Mouse (Mus musculus) CH12.LX (cell line): Measurements from ENCODE around the gene Map4k1. TPM values are rescaled to one million over a fixed set of nuclear protein-coding genes. Genes with fewer than 3 reads are reported as not detected.

ENCODE experiments used
- DNase-seq: peaks from one replicate; pipeline ENCODE4 v3.0.0-alpha.2; 2013; ENCODE audit errors: extremely low read depth
- H3K27ac ChIP-seq: 2 replicates; pipeline ENCODE4 v1.5.1; 2012; ENCODE audit warnings: low read depth, mild to moderate bottlenecking, control low read depth, moderate library complexity; ENCODE audit not compliant: insufficient read depth
- H3K27me3 ChIP-seq: replicated peaks from 2 replicates; pipeline ENCODE3; 2012; ENCODE audit warnings: inconsistent platforms
- H3K36me3 ChIP-seq, 2 experiments: replicated peaks in 1 of 2; 2 replicates each; pipeline versions ENCODE3 to v1.6.1; 2012; ENCODE audit warnings: inconsistent platforms in 1 of 2, low read length in 1 of 2, mild to moderate bottlenecking in 1 of 2, mixed read lengths in 1 of 2, moderate library complexity in 1 of 2; ENCODE audit not compliant: control insufficient read depth in 1 of 2, insufficient read depth in 1 of 2
- H3K4me1 ChIP-seq, 2 experiments: 2 replicates each; pipeline ENCODE4 v1.6.1; 2012; ENCODE audit warnings: inconsistent platforms in 1 of 2, moderate library complexity in 1 of 2; ENCODE audit not compliant: insufficient read depth in 2 of 2, control insufficient read depth in 1 of 2
- H3K4me2 ChIP-seq: 2 replicates; pipeline ENCODE4 v1.6.1; 2012; ENCODE audit warnings: low read depth, mild to moderate bottlenecking, control low read depth; ENCODE audit not compliant: poor library complexity, insufficient read depth, severe bottlenecking
- H3K4me3 ChIP-seq, 3 experiments: fragments of 150-350 bp in 1 of 3; sonication (generic) in 1 of 3; replicated peaks in 1 of 3; 2 replicates each; pipeline versions ENCODE3 to v1.5.1; 2011 to 2012; ENCODE audit warnings: low read depth in 2 of 3, low read length in 2 of 3, mild to moderate bottlenecking in 2 of 3, moderate library complexity in 2 of 3, control low read depth in 1 of 3, improper control_type of control experiment in 1 of 3, inconsistent platforms in 1 of 3, mixed read lengths in 1 of 3; ENCODE audit not compliant: poor library complexity in 1 of 3
- H3K79me2 ChIP-seq: replicated peaks from 2 replicates; pipeline ENCODE4 v1.6.1; 2012; ENCODE audit warnings: mild to moderate bottlenecking, moderate library complexity; ENCODE audit not compliant: control insufficient read depth, poor library complexity, insufficient read depth, severe bottlenecking; ENCODE audit errors: extremely low read depth
- H3K9ac ChIP-seq: 2 replicates; pipeline ENCODE4 v1.6.1; 2012; ENCODE audit warnings: low read depth, mild to moderate bottlenecking, control low read depth, moderate library complexity; ENCODE audit not compliant: insufficient read depth
- H3K9me3 ChIP-seq: replicated peaks from 2 replicates; pipeline ENCODE3; 2012; ENCODE audit warnings: low read length, inconsistent platforms, mixed read lengths
- BHLHE40 ChIP-seq: IDR thresholded peaks from 2 replicates; pipeline ENCODE4 v1.6.1; 2011; ENCODE audit warnings: mild to moderate bottlenecking, low read depth, low read length, improper control_type of control experiment
- CHD2 ChIP-seq: IDR thresholded peaks from 2 replicates; pipeline ENCODE4 v1.6.1; 2011; ENCODE audit warnings: low read length, improper control_type of control experiment
- CTCF ChIP-seq, 2 experiments: IDR thresholded peaks in 1 of 2; conservative IDR thresholded peaks in 1 of 2; 2 replicates each; pipeline ENCODE4 v1.5.1; 2011 to 2012; ENCODE audit warnings: low read depth in 2 of 2, low read length in 2 of 2, improper control_type of control experiment in 1 of 2, inconsistent platforms in 1 of 2, mild to moderate bottlenecking in 1 of 2, moderate library complexity in 1 of 2
- E2F4 ChIP-seq: IDR thresholded peaks from 2 replicates; pipeline ENCODE4 v1.6.1; 2011; ENCODE audit warnings: low read depth, low read length, improper control_type of control experiment; ENCODE audit not compliant: insufficient replicate concordance
- ELF1 ChIP-seq: IDR thresholded peaks from 2 replicates; pipeline ENCODE4 v1.6.1; 2014; ENCODE audit warnings: low read depth, mild to moderate bottlenecking, inconsistent platforms, low read length, improper control_type of control experiment
- EP300 ChIP-seq: IDR thresholded peaks from 2 replicates; pipeline ENCODE4 v1.6.1; 2011; ENCODE audit warnings: low read length, improper control_type of control experiment
- ETS1 ChIP-seq: conservative IDR thresholded peaks from 2 replicates; pipeline ENCODE4 v1.6.1; 2012; ENCODE audit warnings: low read depth, mild to moderate bottlenecking, inconsistent platforms, low read length, improper control_type of control experiment, moderate library complexity
- GABPA ChIP-seq: IDR thresholded peaks from 2 replicates; pipeline ENCODE4 v1.6.1; 2012; ENCODE audit warnings: low read depth, low read length, improper control_type of control experiment, inconsistent platforms; ENCODE audit not compliant: insufficient replicate concordance
- HCFC1 ChIP-seq: IDR thresholded peaks from 2 replicates; pipeline ENCODE4 v1.6.1; 2012; ENCODE audit warnings: low read depth, mild to moderate bottlenecking, inconsistent platforms, low read length, improper control_type of control experiment
- IRF4 ChIP-seq: IDR thresholded peaks from 2 replicates; pipeline ENCODE4 v1.6.1; 2014; ENCODE audit warnings: low read depth, mild to moderate bottlenecking, inconsistent platforms, low read length, improper control_type of control experiment
- JUN ChIP-seq: IDR thresholded peaks from 2 replicates; pipeline ENCODE4 v1.6.1; 2011; ENCODE audit warnings: low read depth, mild to moderate bottlenecking, low read length, improper control_type of control experiment, moderate library complexity; ENCODE audit not compliant: insufficient read depth
- JUND ChIP-seq: conservative IDR thresholded peaks from 2 replicates; pipeline ENCODE4 v1.6.1; 2011; ENCODE audit warnings: low read depth, low read length, improper control_type of control experiment
- KAT2A ChIP-seq: IDR thresholded peaks from 2 replicates; pipeline ENCODE4 v1.6.1; 2012; ENCODE audit warnings: low read length, improper control_type of control experiment, inconsistent platforms; ENCODE audit not compliant: insufficient replicate concordance
- MAFK ChIP-seq: IDR thresholded peaks from 2 replicates; pipeline ENCODE4 v1.6.1; 2011; ENCODE audit warnings: low read length, improper control_type of control experiment; ENCODE audit not compliant: insufficient replicate concordance
- MAX ChIP-seq: IDR thresholded peaks from 2 replicates; pipeline ENCODE4 v1.6.1; 2011; ENCODE audit warnings: low read length, improper control_type of control experiment
- MAZ ChIP-seq: IDR thresholded peaks from 2 replicates; pipeline ENCODE4 v1.6.1; 2012; ENCODE audit warnings: low read depth, mild to moderate bottlenecking, inconsistent platforms, low read length, improper control_type of control experiment, moderate library complexity
- MEF2A ChIP-seq: IDR thresholded peaks from 2 replicates; pipeline ENCODE4 v1.6.1; 2014; ENCODE audit warnings: low read depth, mild to moderate bottlenecking, inconsistent platforms, low read length, improper control_type of control experiment, borderline replicate concordance
- MXI1 ChIP-seq: IDR thresholded peaks from 2 replicates; pipeline ENCODE4 v1.6.1; 2011; ENCODE audit warnings: mild to moderate bottlenecking, low read depth, low read length, improper control_type of control experiment
- MYC ChIP-seq: IDR thresholded peaks from 2 replicates; pipeline ENCODE4 v1.6.1; 2011; ENCODE audit warnings: low read depth, mild to moderate bottlenecking, improper control_type of control experiment, low read length
- NELFE ChIP-seq: IDR thresholded peaks from 2 replicates; pipeline ENCODE4 v1.6.1; 2011; ENCODE audit warnings: low read depth, low read length, improper control_type of control experiment
- NRF1 ChIP-seq: IDR thresholded peaks from 2 replicates; pipeline ENCODE4 v1.6.1; 2014; ENCODE audit warnings: low read depth, mild to moderate bottlenecking, inconsistent platforms, low read length, improper control_type of control experiment, moderate library complexity
- PAX5 ChIP-seq: IDR thresholded peaks from 2 replicates; pipeline ENCODE4 v1.6.1; 2012; ENCODE audit warnings: low read length, inconsistent platforms, mixed read lengths
- RAD21 ChIP-seq: IDR thresholded peaks from 2 replicates; pipeline ENCODE4 v1.6.1; 2011; ENCODE audit warnings: low read depth, mild to moderate bottlenecking, low read length, improper control_type of control experiment, moderate library complexity
- RCOR1 ChIP-seq: conservative IDR thresholded peaks from 2 replicates; pipeline ENCODE4 v1.6.1; 2012; ENCODE audit warnings: low read depth, mild to moderate bottlenecking, inconsistent platforms, low read length, improper control_type of control experiment
- SIN3A ChIP-seq: IDR thresholded peaks from 2 replicates; pipeline ENCODE4 v1.6.1; 2012; ENCODE audit warnings: low read length, improper control_type of control experiment, inconsistent platforms
- SMC3 ChIP-seq: IDR thresholded peaks from 2 replicates; pipeline ENCODE4 v1.6.1; 2011; ENCODE audit warnings: low read depth, low read length, improper control_type of control experiment
- TBP ChIP-seq: conservative IDR thresholded peaks from 2 replicates; pipeline ENCODE4 v1.6.1; 2011; ENCODE audit warnings: low read depth, low read length, improper control_type of control experiment
- TCF12 ChIP-seq: IDR thresholded peaks from 2 replicates; pipeline ENCODE4 v1.6.1; 2014; ENCODE audit warnings: low read depth, mild to moderate bottlenecking, inconsistent platforms, low read length, improper control_type of control experiment
- USF1 ChIP-seq: IDR thresholded peaks from 2 replicates; pipeline ENCODE4 v1.6.1; 2014; ENCODE audit warnings: low read depth, mild to moderate bottlenecking, inconsistent platforms, low read length, improper control_type of control experiment
- USF2 ChIP-seq: conservative IDR thresholded peaks from 2 replicates; pipeline ENCODE4 v1.6.1; 2011; ENCODE audit warnings: low read depth, low read length, improper control_type of control experiment
- ZC3H11A ChIP-seq: IDR thresholded peaks from 2 replicates; pipeline ENCODE4 v1.6.1; 2012; ENCODE audit warnings: low read depth, mild to moderate bottlenecking, inconsistent platforms, low read length, improper control_type of control experiment
- ZNF384 ChIP-seq: IDR thresholded peaks from 2 replicates; pipeline ENCODE4 v1.6.1; 2012; ENCODE audit warnings: low read depth, low read length, improper control_type of control experiment, inconsistent platforms
- dilution Hi-C: fragments of 300-500 bp; cut with MboI; formaldehyde crosslinking; loops from 2 replicates; pipeline ENCODE4 v1.14.3; 2020; ENCODE audit warnings: low sequenced_read_pairs; ENCODE audit not compliant: extremely low pct_unique_long_range_greater_than_20kb, extremely low pct_ligation_motif_present
- in situ Hi-C: fragments of 300-500 bp; cut with MboI; formaldehyde crosslinking; loops from 3 replicates; pipeline ENCODE4 v1.14.3; 2019; ENCODE audit warnings: low sequenced_read_pairs, low pct_ligation_motif_present, low pct_unique_long_range_greater_than_20kb, mixed read lengths
- polyA plus RNA-seq: library from polyadenylated mRNA; unstranded; fragments of >175 nt; gene quantifications from 2 replicates; pipeline ENCODE4 v1.2.1, GENCODE M21; 2012; ENCODE audit warnings: low read depth; ENCODE audit not compliant: insufficient read length
- total RNA-seq, 2 experiments: library from RNA; depleted of rRNA; stranded (reverse); fragments of 300-350 nt in 1 of 2; fragments of >200 nt in 1 of 2; gene quantifications; 2 replicates each; pipeline ENCODE4 v1.2.3; 2012 to 2014

Map4k1 gene
- total and polyA plus RNA-seq, 3 experiments, result 114 to 395 (median 183) TPM

DNA sequence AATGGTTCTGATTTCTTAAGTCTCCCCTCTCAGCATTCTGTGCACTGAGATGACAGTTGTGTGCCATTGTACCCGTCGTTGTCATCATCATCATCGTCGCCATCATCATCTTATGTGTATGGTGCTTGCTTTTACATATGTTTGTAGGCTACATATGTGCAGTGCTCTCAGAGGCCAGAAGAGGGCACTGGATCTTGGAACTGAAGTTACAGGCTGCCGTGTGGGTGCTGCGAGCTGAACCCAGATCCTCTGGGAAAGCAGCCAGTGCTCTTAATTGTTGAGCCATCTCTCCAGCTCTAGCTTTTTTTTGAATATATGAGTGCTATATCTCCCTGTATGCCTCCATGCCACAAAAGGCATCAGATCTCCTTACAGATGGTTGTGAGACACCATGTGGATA lies 55.4 kb downstream of the Map4k1 start:
- in situ Hi-C loops (loop anchor here (25.0 kb wide), 1 partner anchor 250 kb away; the partner anchor contains the start of gene Rinl), dilution Hi-C loops (no loop called here)

DNA sequence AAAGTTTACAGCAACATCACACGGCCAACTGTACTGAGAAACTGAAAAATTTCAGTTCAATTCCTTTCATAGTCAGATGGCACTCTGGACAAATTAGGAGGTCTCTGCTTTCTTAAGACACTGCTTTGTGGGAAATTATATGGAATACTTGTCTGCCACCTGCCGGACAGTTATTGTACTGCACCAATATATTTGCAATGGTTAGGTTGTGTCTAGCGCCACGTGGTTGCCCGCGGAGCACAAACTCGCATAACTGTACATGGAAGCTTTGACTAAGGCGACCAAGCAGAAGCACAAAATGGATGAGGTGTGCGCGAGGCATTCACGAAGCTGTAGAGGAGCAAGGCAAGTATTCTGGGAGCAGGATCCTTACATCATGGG lies 57.7 kb downstream of the Map4k1 start:
- dilution Hi-C loops, result no loop called here
- peak overlapping the region; percentile 21; the same call in 1 of the 2 replicates for H3K9ac ChIP-seq
- in situ Hi-C loops, result loop anchor here (25.0 kb wide), 1 partner anchor 252 kb away; the partner anchor contains the start of gene Rinl
- no peaks in the 10 kb centered on the region for H3K79me2 ChIP-seq
- peaks cover 12% of the 10 kb centered on the region for H3K9me3 ChIP-seq
- H3K4me3 ChIP-seq, result peak overlapping the region; percentile 23 to 51 (median 41)
- peaks cover 9 to 37% of the 10 kb centered on the region in 2 experiments for H3K4me1 ChIP-seq
- no peaks in the 10 kb centered on the region for H3K27me3 ChIP-seq
- DNase-seq, result peak; percentile 96
- peak overlapping the region; percentile 76 for H3K4me2 ChIP-seq
- H3K27ac ChIP-seq, result no peak overlapping the region
- H3K36me3 ChIP-seq, result peaks cover 4 to 10% of the 10 kb centered on the region in 2 experiments
- TF ChIP-seq KAT2A (no peak), USF2 (peak; percentile 51), HCFC1 (no peak), PAX5 (no peak), ZC3H11A (peak; percentile 85), USF1 (peak; percentile 66), RCOR1 (no peak), MAX (peak; percentile 99), ZNF384 (peak; percentile 83), ETS1 (peak; percentile 24; the same call in 1 of the 2 replicates), ELF1 (no peak), SIN3A (peak; percentile 83), TCF12 (0 out of 2 replicates have a peak, but pooled peaks have one; percentile 50), MAFK (no peak), TBP (peak; percentile 56; the same call in 1 of the 2 replicates), EP300 (no peak), JUND (peak; percentile 47), MEF2A (0 out of 2 replicates have a peak, but pooled peaks have one; percentile 37), CTCF (conservative IDR thresholded peaks at IDR 0.05 in 1 of 2, IDR thresholded peaks at IDR 0.05 in 1 of 2; ENCODE audit: low read depth in 2 of 2, low read length in 2 of 2) (peak; percentile 48 to 98), MAZ (no peak), E2F4 (0 out of 2 replicates have a peak, but pooled peaks have one; percentile 72), MYC (peak; percentile 100), NRF1 (no peak), IRF4 (0 out of 2 replicates have a peak, but pooled peaks have one; percentile 42), RAD21 (peak; percentile 98), BHLHE40 (peak; percentile 58; the same call in 1 of the 2 replicates), NELFE (peak; percentile 47; the same call in 1 of the 2 replicates), MXI1 (peak; percentile 98), GABPA (no peak), JUN (no peak)

More for the DNA sequence above, 55.4 kb downstream of the Map4k1 start:
- Histone ChIP-seq H3K4me1 (peaks cover 1 to 25% of the 10 kb centered on the region in 2 experiments), H3K79me2 (no peaks in the 10 kb centered on the region), H3K9ac (no peak overlapping the region), H3K9me3 (peaks cover 14% of the 10 kb centered on the region), H3K4me2 (no peak overlapping the region), H3K27ac (no peak overlapping the region), H3K27me3 (no peaks in the 10 kb centered on the region), H3K4me3 (no peak overlapping the region), H3K36me3 (peaks cover 1 to 4% of the 10 kb centered on the region in 2 experiments)
- peak; percentile 34 for DNase-seq
- TF ChIP-seq CTCF (conservative IDR thresholded peaks at IDR 0.05 in 1 of 2, IDR thresholded peaks at IDR 0.05 in 1 of 2; ENCODE audit: low read depth in 2 of 2, low read length in 2 of 2) (peak; percentile 11 to 41; a peak in 2 of 4 replicates), SMC3 (peak; percentile 29; the same call in 1 of the 2 replicates), RAD21 (peak; percentile 9), CHD2 (no peak)
- TF ChIP-seq, all 38 proteins: peak for 3
